Mouse (Mus musculus) limb, embryonic 13.5 days (tissue): ENCODE measurements at regions not wholly inside any gene's neighbourhood (a gene's known extent, or its start where the extent isn't known, plus 50 kb on each side); places are given as distances from the start of the nearest gene placed in this dataset.

Experiments
- ATAC-seq: fragments of 200-750 bp; cut with Nextera tagmentation; 2 replicates; pipeline ENCODE4 v1.8.0; 2017; ENCODE audit warnings: low read depth, moderate number of reproducible peaks, moderate TSS enrichment; ENCODE audit not compliant: low FRiP score
- H3K27ac ChIP-seq: fragments of 300-500 bp; sonication (generic); 2 replicates; pipeline ENCODE4 v1.5.1; 2015; ENCODE audit warnings: inconsistent platforms, mild to moderate bottlenecking, moderate library complexity
- H3K27me3 ChIP-seq: fragments of 300-500 bp; sonication (generic); 2 replicates; pipeline ENCODE4 v1.6.1; 2015; ENCODE audit warnings: mild to moderate bottlenecking, inconsistent platforms
- H3K36me3 ChIP-seq: fragments of 300-500 bp; sonication (generic); 2 replicates; pipeline ENCODE4 v1.6.1; 2015; ENCODE audit warnings: inconsistent platforms, mild to moderate bottlenecking, moderate library complexity
- H3K4me1 ChIP-seq: fragments of 300-500 bp; sonication (generic); 2 replicates; pipeline ENCODE4 v1.6.1; 2015; ENCODE audit warnings: inconsistent platforms
- H3K4me2 ChIP-seq: fragments of 300-500 bp; sonication (generic); replicated peaks from 2 replicates; pipeline ENCODE4 v1.6.1; 2015; ENCODE audit warnings: inconsistent platforms, mild to moderate bottlenecking, moderate library complexity
- H3K4me3 ChIP-seq: fragments of 300-500 bp; sonication (generic); 2 replicates; pipeline ENCODE4 v1.5.1; 2015; ENCODE audit warnings: moderate library complexity, mild to moderate bottlenecking, inconsistent platforms
- H3K9ac ChIP-seq: fragments of 300-500 bp; sonication (generic); 2 replicates; pipeline ENCODE4 v1.6.1; 2015; ENCODE audit warnings: mild to moderate bottlenecking, inconsistent platforms
- H3K9me3 ChIP-seq: fragments of 300-500 bp; sonication (generic); 2 replicates; pipeline ENCODE4 v1.6.1; 2016; ENCODE audit warnings: inconsistent platforms
- WGBS: fragments of 180-500 bp; shearing (Covaris S2); methylation state at CpG from one replicate; pipeline ENCODE4 v1.1.7; 2015; 5-methylcytosine and 5-hydroxymethylcytosine counted together

GRCm38 (mm10) chr15:85662271-85662670, 72.5 kb upstream of the Ppara start:
- WGBS = 88% methylated on average over 8 of the region's 8 CpGs

DNA sequence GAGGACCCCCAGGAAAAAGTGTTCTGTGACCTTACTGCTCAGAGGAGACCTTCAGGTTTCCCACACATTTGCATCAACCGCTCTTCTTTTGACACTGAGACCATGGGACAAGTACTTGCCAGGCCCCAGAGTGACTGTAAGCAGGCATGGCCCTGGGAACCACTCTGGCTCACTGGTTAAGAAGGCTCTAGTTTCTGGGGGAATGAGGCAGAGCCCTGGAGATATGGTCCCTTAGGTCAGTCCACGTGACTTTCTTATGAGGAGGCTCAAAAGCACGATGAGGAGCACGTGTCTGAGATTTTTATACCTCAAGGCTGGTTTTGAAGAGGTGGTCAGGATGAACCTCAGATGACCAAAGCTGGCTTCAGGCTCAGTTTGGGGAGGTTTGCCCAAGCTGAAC, 72.1 kb upstream of the Ppara start:
- Histone ChIP-seq H3K4me3 (no peak overlapping the region), H3K4me1 (0 out of 2 replicates have a peak, but pooled peaks cover 2% of the 10 kb centered on the region), H3K27ac (no peak overlapping the region), H3K36me3 (peaks cover 9% of the 10 kb centered on the region), H3K4me2 (no peak overlapping the region), H3K9ac (no peak overlapping the region), H3K27me3 (peaks cover 72% of the 10 kb centered on the region), H3K9me3 (no peaks in the 10 kb centered on the region)
- ATAC-seq = no peak
- WGBS = 87% methylated on average over 4 of the region's 4 CpGs

More at GRCm38 (mm10) chr15:85662271-85662670, 72.5 kb upstream of the Ppara start:
- no peak overlapping the region for H3K9ac ChIP-seq
- ATAC-seq = no peak
- H3K9me3 ChIP-seq = no peaks in the 10 kb centered on the region
- H3K4me2 ChIP-seq = no peak overlapping the region
- peaks cover 68% of the 10 kb centered on the region for H3K27me3 ChIP-seq
- H3K4me3 ChIP-seq = no peak overlapping the region
- 0 out of 2 replicates have a peak, but pooled peaks cover 2% of the 10 kb centered on the region for H3K4me1 ChIP-seq
- H3K36me3 ChIP-seq = peaks cover 13% of the 10 kb centered on the region
- no peak overlapping the region for H3K27ac ChIP-seq

DNA sequence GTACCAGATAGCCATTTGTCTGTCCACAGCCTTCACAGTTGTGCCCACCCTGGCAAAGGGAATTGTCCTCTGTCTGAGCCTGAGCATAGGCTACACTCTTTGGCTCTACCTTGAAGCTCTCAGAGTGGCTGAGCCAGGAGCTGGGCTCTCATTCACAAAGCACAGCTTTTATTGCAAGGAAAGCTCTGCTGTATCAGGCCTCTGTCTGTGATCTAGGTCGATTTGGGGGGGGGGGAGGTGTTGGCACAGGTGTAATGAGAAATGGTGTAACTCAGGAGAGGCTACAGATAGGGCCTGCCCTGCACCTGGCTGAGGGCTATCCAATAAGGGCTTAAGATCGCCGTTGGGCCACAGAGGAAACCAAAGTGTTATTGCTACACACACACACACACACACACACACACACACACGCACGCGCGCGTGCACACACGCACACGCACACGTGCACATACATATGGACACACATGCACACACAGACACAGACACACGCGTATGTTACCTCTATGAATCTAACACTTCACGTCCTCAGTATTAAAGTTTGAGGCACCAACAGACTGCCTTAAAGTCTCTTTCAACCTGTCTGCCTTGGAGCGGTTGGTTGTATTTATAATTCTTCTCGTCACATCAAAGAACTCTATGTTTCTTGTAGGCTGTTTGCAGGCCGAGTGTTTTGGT, 70.9 kb upstream of the Ppara start:
- no peak overlapping the region for H3K9ac ChIP-seq
- H3K4me3 ChIP-seq = no peak overlapping the region
- ATAC-seq = no peak
- no peak overlapping the region for H3K4me2 ChIP-seq
- WGBS = 88% methylated on average over 17 of the region's 17 CpGs
- peaks cover 7% of the 10 kb centered on the region for H3K4me1 ChIP-seq
- peaks cover 8% of the 10 kb centered on the region for H3K36me3 ChIP-seq
- no peaks in the 10 kb centered on the region for H3K9me3 ChIP-seq
- H3K27ac ChIP-seq = no peak overlapping the region
- H3K27me3 ChIP-seq = peaks cover 68% of the 10 kb centered on the region

GRCm38 (mm10) chr15:85664432-85664828, 70.4 kb upstream of the Ppara start:
- WGBS = 75% methylated on average over 10 of the region's 10 CpGs
- no peak overlapping the region for H3K27ac ChIP-seq

GRCm38 (mm10) chr15:85665181-85665821, 69.5 kb upstream of the Ppara start:
- peaks cover 17% of the 10 kb centered on the region for H3K4me1 ChIP-seq
- ATAC-seq = no peak
- 68% methylated on average over 12 of the region's 12 CpGs for WGBS
- H3K9me3 ChIP-seq = no peaks in the 10 kb centered on the region
- H3K4me2 ChIP-seq = no peak overlapping the region
- H3K27ac ChIP-seq = no peak overlapping the region
- no peak overlapping the region for H3K4me3 ChIP-seq
- no peak overlapping the region for H3K9ac ChIP-seq
- peaks cover 62% of the 10 kb centered on the region for H3K27me3 ChIP-seq
- peaks cover 8% of the 10 kb centered on the region for H3K36me3 ChIP-seq

More at GRCm38 (mm10) chr15:85664432-85664828, 70.4 kb upstream of the Ppara start:
- no peak overlapping the region for H3K4me2 ChIP-seq
- peaks cover 69% of the 10 kb centered on the region for H3K27me3 ChIP-seq
- peaks cover 12% of the 10 kb centered on the region for H3K4me1 ChIP-seq
- H3K9ac ChIP-seq = no peak overlapping the region
- H3K9me3 ChIP-seq = no peaks in the 10 kb centered on the region
- no peak for ATAC-seq
- H3K4me3 ChIP-seq = no peak overlapping the region
- peaks cover 8% of the 10 kb centered on the region for H3K36me3 ChIP-seq

- Histone ChIP-seq H3K4me2 (no peak overlapping the region), H3K4me3 (no peak overlapping the region), H3K27me3 (peaks cover 50% of the 10 kb centered on the region), H3K27ac (no peak overlapping the region), H3K4me1 (peaks cover 15% of the 10 kb centered on the region), H3K36me3 (peaks cover under 1% of the 10 kb centered on the region; the same call in 1 of the 2 replicates), H3K9ac (no peak overlapping the region), H3K9me3 (no peaks in the 10 kb centered on the region)
- no peak for ATAC-seq
- 69% methylated on average over 9 of the region's 9 CpGs for WGBS
Measured at GRCm38 (mm10) chr15:85666496-85666895, 68.3 kb upstream of the Ppara start.

DNA sequence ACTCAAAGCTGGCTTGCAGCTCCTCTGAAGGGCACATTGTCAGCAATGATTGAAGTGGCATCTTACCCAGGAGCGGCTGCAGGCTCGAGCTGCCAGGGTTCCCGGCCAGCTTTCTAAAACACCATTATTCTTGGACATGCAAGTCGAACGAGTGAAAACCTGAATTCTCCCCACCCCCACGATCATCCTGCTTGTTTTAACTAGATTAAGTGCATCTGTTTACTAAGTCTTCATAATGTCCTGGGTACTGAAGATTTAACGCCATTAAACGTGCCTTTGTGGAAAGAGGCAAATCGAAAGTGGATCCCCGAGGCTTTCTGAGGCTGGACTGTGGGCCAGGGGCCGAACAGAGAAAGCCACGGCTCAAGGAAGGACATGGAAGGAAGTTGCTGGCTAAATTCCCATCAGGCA, 67.4 kb upstream of the Ppara start:
- Histone ChIP-seq H3K4me3 (no peak overlapping the region), H3K4me2 (no peak overlapping the region), H3K36me3 (no peaks in the 10 kb centered on the region), H3K27me3 (peaks cover 45% of the 10 kb centered on the region), H3K9ac (no peak overlapping the region), H3K9me3 (no peaks in the 10 kb centered on the region), H3K27ac (no peak overlapping the region), H3K4me1 (peaks cover 15% of the 10 kb centered on the region)
- no peak for ATAC-seq
- 54% methylated on average over 12 of the region's 12 CpGs for WGBS

DNA sequence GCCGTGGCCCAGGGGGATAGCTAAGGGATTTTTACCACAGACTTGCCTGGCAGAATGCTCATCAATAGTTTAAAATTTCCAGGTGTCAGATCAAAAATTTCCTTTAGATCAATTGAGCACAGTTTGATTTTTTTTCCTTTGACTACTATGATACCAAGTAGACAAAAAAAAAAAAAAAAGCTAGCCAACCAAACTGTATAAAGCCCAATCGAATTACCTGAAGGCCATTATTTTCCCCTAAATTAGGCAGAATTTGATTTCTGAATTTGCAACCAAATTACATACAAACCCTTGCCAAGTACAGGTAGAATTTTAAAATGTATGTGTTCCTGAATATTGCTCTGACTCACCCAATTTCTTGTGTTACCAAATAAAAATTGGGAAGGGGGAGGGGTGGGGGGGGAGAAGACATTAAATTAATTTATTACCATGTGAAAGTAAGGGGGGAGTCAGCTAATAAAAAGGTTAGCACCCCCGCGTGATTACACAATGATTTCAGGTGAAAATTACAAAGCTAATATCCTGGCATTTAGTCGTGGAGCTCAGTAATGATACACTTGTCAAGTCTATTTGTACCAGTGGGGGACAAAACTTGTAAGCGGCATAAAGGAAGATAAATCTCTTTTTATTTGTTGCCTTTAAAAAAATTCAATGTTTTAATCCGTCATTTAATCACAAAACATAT, 66.7 kb upstream of the Ppara start:
- Histone ChIP-seq H3K4me3 (no peak overlapping the region), H3K4me1 (peaks cover 21% of the 10 kb centered on the region), H3K27me3 (peaks cover 41% of the 10 kb centered on the region), H3K27ac (no peak overlapping the region), H3K4me2 (no peak overlapping the region), H3K36me3 (no peaks in the 10 kb centered on the region), H3K9ac (no peak overlapping the region), H3K9me3 (no peaks in the 10 kb centered on the region)
- no peak for ATAC-seq
- 65% methylated on average over 7 of the region's 7 CpGs for WGBS

DNA sequence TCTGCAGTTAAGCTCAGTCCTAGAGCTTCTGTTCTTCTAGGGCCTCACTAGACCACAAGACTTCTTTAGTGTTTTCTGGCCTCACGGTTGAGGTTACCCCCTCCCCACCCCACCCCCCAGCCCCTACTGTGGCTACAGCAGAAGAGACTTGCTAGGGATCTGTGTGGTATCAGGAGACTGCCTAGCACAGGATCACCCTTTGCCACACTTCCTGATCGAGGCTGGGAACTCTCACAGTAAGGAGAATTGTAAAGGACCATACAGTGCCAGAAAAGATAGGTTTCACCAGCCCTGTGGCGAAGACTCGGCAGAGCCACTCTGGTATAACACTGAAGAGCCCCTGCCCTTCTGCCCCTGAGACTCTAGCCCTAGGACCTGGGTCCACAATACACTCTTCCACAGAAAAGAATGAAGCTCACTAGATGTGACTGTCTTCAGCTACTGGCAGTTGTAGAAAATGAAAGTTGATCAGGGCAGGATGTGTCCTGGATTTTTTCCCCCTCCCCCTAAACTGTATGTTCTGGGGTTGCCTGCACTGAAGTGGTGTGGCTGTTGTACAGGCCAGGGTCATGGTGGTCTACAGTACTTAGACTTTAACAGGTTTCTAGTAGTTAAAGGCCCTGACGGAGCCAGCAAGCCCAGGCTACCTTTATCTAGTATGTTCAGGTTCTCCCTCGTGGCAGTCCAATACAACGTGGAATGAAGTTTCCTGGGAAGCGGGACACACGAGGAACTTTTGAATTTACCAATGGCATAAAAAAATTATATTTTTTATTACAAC, 65.7 kb upstream of the Ppara start:
- Histone ChIP-seq H3K27me3 (peaks cover 43% of the 10 kb centered on the region), H3K9ac (peak overlapping the region; percentile 100; the same call in 1 of the 2 replicates), H3K4me1 (peaks cover 30% of the 10 kb centered on the region), H3K4me3 (peak overlapping the region; percentile 97), H3K36me3 (peaks cover 5% of the 10 kb centered on the region), H3K9me3 (no peaks in the 10 kb centered on the region), H3K27ac (peak overlapping the region; percentile 93), H3K4me2 (peak overlapping the region; percentile 86)
- 64% methylated on average over 9 of the region's 9 CpGs for WGBS
- ATAC-seq = no peak

GRCm38 (mm10) chr15:85669652-85670175, 65.1 kb upstream of the Ppara start:
- no peak for ATAC-seq
- Histone ChIP-seq H3K27ac (peak overlapping the region; percentile 93), H3K4me2 (peak overlapping the region; percentile 86), H3K4me1 (peaks cover 37% of the 10 kb centered on the region), H3K36me3 (peaks cover 10% of the 10 kb centered on the region), H3K4me3 (peak overlapping the region; percentile 97), H3K9ac (peak overlapping the region; percentile 100), H3K27me3 (peaks cover 41% of the 10 kb centered on the region), H3K9me3 (no peaks in the 10 kb centered on the region)
- 24% methylated on average over 15 of the region's 15 CpGs for WGBS

DNA sequence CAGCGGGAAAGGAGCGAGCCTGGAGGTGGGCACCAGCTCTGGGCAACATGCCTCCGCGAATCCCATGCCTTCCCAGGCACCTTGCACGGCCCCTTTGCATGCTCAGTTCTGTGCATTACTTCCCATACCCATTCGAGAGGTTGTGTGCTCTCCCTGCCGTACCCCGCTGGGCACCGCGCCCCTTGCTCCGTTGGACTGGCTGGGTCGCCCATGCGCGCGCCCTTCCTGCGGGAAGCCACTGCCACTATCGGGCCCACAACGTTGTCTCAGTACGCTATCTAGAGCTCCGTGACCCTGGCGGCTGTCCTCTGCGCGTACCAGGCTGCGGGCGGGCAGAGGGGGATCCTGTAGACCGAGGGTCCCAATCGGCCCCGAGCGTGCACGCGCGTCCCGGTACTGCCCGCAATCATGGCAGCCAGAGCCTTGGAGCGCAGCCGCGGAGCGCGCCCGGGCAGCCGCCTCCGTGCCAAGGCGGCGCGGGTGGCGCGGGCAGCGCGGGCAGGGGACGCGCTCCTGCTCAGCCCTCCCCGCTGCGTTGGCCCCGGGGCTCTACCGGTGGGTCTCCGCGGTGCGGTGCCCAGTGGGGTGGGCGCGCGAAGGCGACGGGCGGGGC, 64.5 kb upstream of the Ppara start:
- Histone ChIP-seq H3K9ac (peak overlapping the region; percentile 100), H3K9me3 (no peaks in the 10 kb centered on the region), H3K4me3 (peak overlapping the region; percentile 97), H3K36me3 (peaks cover 13% of the 10 kb centered on the region), H3K4me1 (peaks cover 40% of the 10 kb centered on the region), H3K27ac (peak overlapping the region; percentile 93), H3K4me2 (peak overlapping the region; percentile 86), H3K27me3 (peaks cover 39% of the 10 kb centered on the region)
- ATAC-seq = peak; percentile 64
- WGBS = 1% methylated on average over 55 of the region's 64 CpGs
